Mouse (Mus musculus) adrenal gland, postnatal 4 days (tissue): ENCODE measurements around the gene Gm33815. TPM values are rescaled to one million over a fixed set of nuclear protein-coding genes. Genes with fewer than 3 reads are reported as not detected.
"Not testable (repeated sequence)": the region's sequence is repeated elsewhere in the genome, so short reads cannot be mapped to it uniquely, and the experiment has no call there.

Source experiments
- DNase-seq, 2 experiments: peaks; one replicate each; pipeline ENCODE4 v3.0.0; 2021 to 2022; ENCODE audit warnings: low spot score in 2 of 2, mixed read lengths in 2 of 2
- long read RNA-seq, 2 experiments: library from polyadenylated mRNA; stranded (forward); transcript quantifications; one replicate each; pipeline ENCODE4 v2.0.0; 2021
- total RNA-seq, 2 experiments: library from RNA; stranded (reverse); gene quantifications; 2 replicates each; pipeline ENCODE4 v1.2.3; 2021

Gm33815 gene
- not detected for total RNA-seq
- long read RNA-seq, experiment 1 = 0 reads
- long read RNA-seq, experiment 2 = 0 reads

DNA sequence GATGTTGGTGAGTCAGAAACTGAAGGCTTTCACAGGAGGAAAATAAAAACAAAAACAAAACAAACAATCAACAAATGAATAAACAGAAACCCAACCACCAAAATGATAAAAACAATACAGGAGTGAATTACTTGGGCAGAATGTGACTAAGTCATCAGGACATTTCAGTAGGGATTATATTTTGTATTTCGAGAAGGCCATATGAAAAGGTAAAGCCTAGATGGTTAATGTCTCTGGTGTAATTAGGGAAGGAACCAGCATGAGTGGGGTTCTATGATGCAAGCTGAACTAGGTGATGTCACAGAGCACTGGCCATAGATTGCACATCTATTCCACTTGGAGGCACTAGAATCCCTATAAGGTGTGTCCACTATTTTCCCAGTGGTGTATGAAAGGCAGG lies at the start of gene Gm33815:
TSS of gene Gm33815 (plus strand) at position 301 of the 400 bp plus-strand sequence.
- not testable (repeated sequence) for DNase-seq
